Mouse (Mus musculus) neural tube, embryonic 14.5 days (tissue): ENCODE data around the gene Llgl1. TPM values are rescaled to one million over a fixed set of nuclear protein-coding genes. Genes with fewer than 3 reads are reported as not detected.

ENCODE experiments used
- ATAC-seq: fragments of 200-750 bp; cut with Nextera tagmentation; 2 replicates; pipeline ENCODE4 v1.8.0; 2017; ENCODE audit warnings: low read depth, mild to moderate bottlenecking, moderate TSS enrichment, moderate library complexity
- H3K27ac ChIP-seq: fragments of 300-500 bp; sonication (generic); 2 replicates; pipeline ENCODE4 v1.5.1; 2014; ENCODE audit warnings: low read depth, mild to moderate bottlenecking, control low read depth, low read length, moderate library complexity, mixed read lengths
- H3K27me3 ChIP-seq: fragments of 300-500 bp; sonication (generic); 2 replicates; pipeline ENCODE4 v1.6.1; 2014; ENCODE audit warnings: low read length; ENCODE audit not compliant: control insufficient read depth, insufficient read depth
- H3K36me3 ChIP-seq: fragments of 300-500 bp; sonication (generic); 2 replicates; pipeline ENCODE4 v1.6.1; 2014; ENCODE audit warnings: low read length, mixed read lengths; ENCODE audit not compliant: control insufficient read depth, insufficient read depth
- H3K4me1 ChIP-seq: fragments of 300-500 bp; sonication (generic); 2 replicates; pipeline ENCODE4 v1.6.1; 2014; ENCODE audit warnings: low read length; ENCODE audit not compliant: control insufficient read depth, insufficient read depth
- H3K4me2 ChIP-seq: fragments of 300-500 bp; sonication (generic); 2 replicates; pipeline ENCODE4 v1.6.1; 2014; ENCODE audit warnings: mild to moderate bottlenecking, low read depth, low read length, control low read depth
- H3K4me3 ChIP-seq: fragments of 300-500 bp; sonication (generic); 2 replicates; pipeline ENCODE4 v1.5.1; 2014; ENCODE audit warnings: low read depth, low read length, control low read depth, mixed read lengths
- H3K9ac ChIP-seq: fragments of 300-500 bp; sonication (generic); replicated peaks from 2 replicates; pipeline ENCODE4 v1.6.1; 2014; ENCODE audit warnings: low read depth, mild to moderate bottlenecking, control low read depth, low read length, mixed read lengths
- H3K9me3 ChIP-seq: fragments of 300-500 bp; sonication (generic); 2 replicates; pipeline ENCODE4 v1.6.1; 2016; ENCODE audit warnings: low read length; ENCODE audit not compliant: control insufficient read depth
- WGBS: fragments of 180-500 bp; shearing (Covaris S2); extraction: QIAGEN DNeasy Blood & Tissue Kit; methylation state at CpG from one replicate; pipeline ENCODE4 v1.1.7; 2014; 5-methylcytosine and 5-hydroxymethylcytosine counted together
- polyA plus RNA-seq: library from polyadenylated mRNA; unstranded; fragments of >200 nt; fragmentation: Nextera tagmentation; extraction: Ambion mirVana; gene quantifications from 2 replicates; pipeline ENCODE4 v1.2.1, GENCODE M21; 2014

Gene Llgl1
- polyA plus RNA-seq, 1 experiment from 2014 or later = 35.6 TPM

GRCm38 (mm10) chr11:60712639-60713255 is 13.2 kb downstream of the Llgl1 start:
- WGBS = 92% methylated on average over 13 of the region's 13 CpGs

GRCm38 (mm10) chr11:60715833-60716232 is 16.3 kb downstream of the Llgl1 start:
- WGBS = 87% methylated on average over 5 of the region's 5 CpGs

More at GRCm38 (mm10) chr11:60712639-60713255, 13.2 kb downstream of the Llgl1 start:
- H3K4me2 ChIP-seq = no peak overlapping the region
- no peaks in the 10 kb centered on the region for H3K9me3 ChIP-seq
- no peak overlapping the region for H3K4me3 ChIP-seq
- peaks cover 95% of the 10 kb centered on the region for H3K36me3 ChIP-seq
- no peaks in the 10 kb centered on the region for H3K27me3 ChIP-seq
- no peak overlapping the region for H3K9ac ChIP-seq
- ATAC-seq = no peak
- no peaks in the 10 kb centered on the region for H3K4me1 ChIP-seq
- no peak overlapping the region for H3K27ac ChIP-seq

GRCm38 (mm10) chr11:60719263-60719662 is 19.7 kb downstream of the Llgl1 start:
- H3K4me3 ChIP-seq = no peak overlapping the region
- 89% methylated on average over 5 of the region's 5 CpGs for WGBS
- no peak for ATAC-seq

More at GRCm38 (mm10) chr11:60715833-60716232, 16.3 kb downstream of the Llgl1 start:
- H3K9ac ChIP-seq = no peak overlapping the region
- no peaks in the 10 kb centered on the region for H3K4me1 ChIP-seq
- no peaks in the 10 kb centered on the region for H3K9me3 ChIP-seq
- H3K4me3 ChIP-seq = no peak overlapping the region
- H3K27ac ChIP-seq = no peak overlapping the region
- no peak for ATAC-seq
- no peaks in the 10 kb centered on the region for H3K27me3 ChIP-seq
- H3K36me3 ChIP-seq = peaks cover 90% of the 10 kb centered on the region
- H3K4me2 ChIP-seq = no peak overlapping the region

GRCm38 (mm10) chr11:60726601-60727391 is 27.3 kb downstream of the Llgl1 start, which contains the start of gene Flii:
TSS of gene Flii (minus strand) at chr11:60727263.
- no peaks in the 10 kb centered on the region for H3K27me3 ChIP-seq
- WGBS = under 1% methylated on average over 58 of the region's 71 CpGs
- no peaks in the 10 kb centered on the region for H3K9me3 ChIP-seq
- H3K9ac ChIP-seq = peak within 1 kb of the TSS; percentile 87
- peak; percentile 71 for ATAC-seq
- peaks cover 38% of the 10 kb centered on the region for H3K36me3 ChIP-seq
- H3K4me3 ChIP-seq = peak within 1 kb of the TSS; percentile 95
- peaks cover 13% of the 10 kb centered on the region for H3K4me1 ChIP-seq
- peak within 1 kb of the TSS; percentile 71 for H3K27ac ChIP-seq
- H3K4me2 ChIP-seq = peak within 1 kb of the TSS; percentile 52

More at GRCm38 (mm10) chr11:60719263-60719662, 19.7 kb downstream of the Llgl1 start:
- H3K27me3 ChIP-seq = no peaks in the 10 kb centered on the region
- peaks cover 84% of the 10 kb centered on the region for H3K36me3 ChIP-seq
- H3K4me2 ChIP-seq = no peak overlapping the region
- no peak overlapping the region for H3K9ac ChIP-seq
- H3K27ac ChIP-seq = no peak overlapping the region
- H3K9me3 ChIP-seq = no peaks in the 10 kb centered on the region
- no peaks in the 10 kb centered on the region for H3K4me1 ChIP-seq

GRCm38 (mm10) chr11:60727392-60728140 is 28.0 kb downstream of the Llgl1 start:
- ATAC-seq = peak; percentile 13
- H3K4me1 ChIP-seq = peaks cover 13% of the 10 kb centered on the region
- peak overlapping the region; percentile 87 for H3K9ac ChIP-seq
- no peaks in the 10 kb centered on the region for H3K27me3 ChIP-seq
- peaks cover 34% of the 10 kb centered on the region for H3K36me3 ChIP-seq
- no peaks in the 10 kb centered on the region for H3K9me3 ChIP-seq
- peak overlapping the region; percentile 71 for H3K27ac ChIP-seq
- WGBS = 6% methylated on average over 12 of the region's 12 CpGs
- H3K4me3 ChIP-seq = peak overlapping the region; percentile 95
- peak overlapping the region; percentile 52 for H3K4me2 ChIP-seq

GRCm38 (mm10) chr11:60728260-60728761 is 28.8 kb downstream of the Llgl1 start, which contains the start of gene Mief2:
TSS of gene Mief2 (plus strand) at chr11:60728398.
- peak; percentile 95 for ATAC-seq
- Histone ChIP-seq H3K27ac (peak within 1 kb of the TSS; percentile 81), H3K9ac (peak within 1 kb of the TSS; percentile 87), H3K4me1 (peaks cover 13% of the 10 kb centered on the region), H3K9me3 (no peaks in the 10 kb centered on the region), H3K27me3 (no peaks in the 10 kb centered on the region), H3K4me2 (peak within 1 kb of the TSS; percentile 52), H3K4me3 (peak within 1 kb of the TSS; percentile 95), H3K36me3 (peaks cover 33% of the 10 kb centered on the region)
- under 1% methylated on average over 44 of the region's 44 CpGs for WGBS

- Histone ChIP-seq H3K4me3 (0 out of 2 replicates have a peak overlapping the region, but pooled peaks have one; percentile 95), H3K36me3 (peaks cover 24% of the 10 kb centered on the region), H3K9ac (no peak overlapping the region), H3K4me1 (peaks cover 13% of the 10 kb centered on the region), H3K9me3 (no peaks in the 10 kb centered on the region), H3K27me3 (no peaks in the 10 kb centered on the region), H3K4me2 (peak overlapping the region; percentile 52), H3K27ac (no peak overlapping the region)
- WGBS = 84% methylated on average over 6 of the region's 6 CpGs
- ATAC-seq = no peak
Measured at GRCm38 (mm10) chr11:60729217-60729641, 29.7 kb downstream of the Llgl1 start.

GRCm38 (mm10) chr11:60730169-60730568 is 30.6 kb downstream of the Llgl1 start:
- no peak for ATAC-seq
- Histone ChIP-seq H3K36me3 (peaks cover 16% of the 10 kb centered on the region), H3K9me3 (no peaks in the 10 kb centered on the region), H3K4me3 (no peak overlapping the region), H3K9ac (no peak overlapping the region), H3K4me1 (peaks cover 13% of the 10 kb centered on the region), H3K4me2 (no peak overlapping the region), H3K27me3 (no peaks in the 10 kb centered on the region), H3K27ac (no peak overlapping the region)
- 89% methylated on average over 9 of the region's 9 CpGs for WGBS
